Mouse (Mus musculus): Measurements from ENCODE around the gene Slc39a11.

- TF ChIP-seq CTCF (IDR thresholded peaks at IDR 0.05; ENCODE audit: control insufficient read depth, insufficient read depth, low read length): no peak
- no peak for TF ChIP-seq POLR2A (IDR thresholded peaks at IDR 0.05; ENCODE audit: borderline replicate concordance, control insufficient read depth, low read depth, low read length)
These were observed 182.5 kb downstream of the Slc39a11 start for GRCm38 (mm10) chr11:113467313-113467811.
